Mouse (Mus musculus): ENCODE measurements around the gene 4930426L09Rik. TPM values are rescaled to one million over a fixed set of nuclear protein-coding genes. Genes with fewer than 3 reads are reported as not detected.

Gene 4930426L09Rik
- polyA plus RNA-seq, 1 experiment, result 1.4 TPM

DNA sequence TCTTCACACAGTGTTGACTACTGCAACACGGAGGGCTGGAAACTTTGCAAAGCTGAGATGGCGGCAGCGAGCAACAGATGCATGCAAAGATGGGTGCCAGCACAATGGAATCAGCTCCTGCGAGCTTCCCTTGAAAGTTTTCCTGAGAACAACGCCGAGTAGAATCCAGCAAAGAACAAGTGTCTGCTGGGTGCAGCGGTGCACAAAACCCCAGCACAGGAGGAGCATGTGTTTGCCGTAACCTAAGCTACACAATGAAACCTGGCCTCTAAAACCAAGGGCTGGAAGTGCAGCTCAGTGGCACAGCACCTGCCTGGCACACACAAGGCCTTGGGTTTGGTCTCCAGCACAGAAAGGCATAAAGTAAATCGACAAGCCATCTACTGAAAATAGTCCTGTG lies 40.1 kb upstream of the 4930426L09Rik start:
- no peak for TF ChIP-seq POLR2A (IDR thresholded peaks at IDR 0.05; ENCODE audit: extremely low read depth, insufficient read depth, low read length)
- Histone ChIP-seq H3K4me3 (ENCODE audit: insufficient read depth, low read length) (no peak overlapping the region), H3K27ac (ENCODE audit: insufficient read depth, low read length) (no peak overlapping the region), H3K4me1 (ENCODE audit: control insufficient read depth, insufficient read depth, low read length) (peaks cover 11% of the 10 kb centered on the region; the same call in 1 of the 2 replicates)

DNA sequence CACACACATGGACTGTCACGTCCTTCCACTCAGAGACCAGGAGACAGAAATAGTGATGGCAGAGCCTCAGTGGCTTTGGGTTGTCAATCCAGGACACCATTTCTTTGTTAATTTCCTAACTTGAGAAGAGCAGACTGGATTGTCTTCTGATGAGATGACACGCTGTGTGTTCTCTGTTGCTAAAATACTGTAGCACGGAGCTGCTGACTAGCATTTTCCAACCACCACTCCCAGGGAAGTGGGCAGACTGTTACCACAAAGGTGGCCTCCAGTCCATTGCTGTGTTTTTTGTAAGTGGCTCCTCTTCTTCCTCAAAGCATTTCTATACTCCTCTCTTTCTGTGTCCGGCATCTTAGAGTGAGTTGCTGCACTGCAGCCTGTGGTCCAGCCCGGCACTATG lies 39.6 kb upstream of the 4930426L09Rik start:
- Histone ChIP-seq H3K27ac (ENCODE audit: insufficient read depth, low read length) (no peak overlapping the region), H3K4me3 (ENCODE audit: insufficient read depth, low read length) (no peak overlapping the region), H3K4me1 (ENCODE audit: control insufficient read depth, insufficient read depth, low read length) (peaks cover 8% of the 10 kb centered on the region; the same call in 1 of the 2 replicates)
- no peak for TF ChIP-seq POLR2A (IDR thresholded peaks at IDR 0.05; ENCODE audit: extremely low read depth, insufficient read depth, low read length)
- TF ChIP-seq CTCF (IDR thresholded peaks at IDR 0.05; ENCODE audit: extremely low read depth, insufficient read depth, low read length), result no peak

DNA sequence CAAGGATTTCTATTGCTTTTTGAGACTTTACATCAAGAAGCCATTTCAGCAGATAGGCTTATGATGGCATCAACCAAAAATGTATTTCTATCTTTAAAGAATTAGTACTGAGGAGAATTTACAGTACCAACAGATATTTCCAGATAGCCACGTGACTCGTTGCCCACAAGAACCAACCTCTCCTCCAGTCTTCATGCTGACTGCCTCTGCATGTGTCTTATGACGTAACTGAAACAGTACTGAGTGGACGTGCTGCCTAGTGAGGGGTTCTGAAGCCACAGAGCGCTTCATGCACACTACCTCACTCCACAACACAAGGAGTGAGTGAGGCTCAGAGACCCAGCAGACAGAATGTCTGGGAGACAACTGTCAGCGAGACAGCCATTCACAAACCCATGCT lies 39.1 kb upstream of the 4930426L09Rik start:
- Histone ChIP-seq H3K4me1 (ENCODE audit: control insufficient read depth, insufficient read depth, low read length) (peaks cover 6% of the 10 kb centered on the region; the same call in 1 of the 2 replicates), H3K27ac (ENCODE audit: insufficient read depth, low read length) (no peak overlapping the region)
- TF ChIP-seq POLR2A (IDR thresholded peaks at IDR 0.05; ENCODE audit: extremely low read depth, insufficient read depth, low read length) (no peak), CTCF (IDR thresholded peaks at IDR 0.05; ENCODE audit: extremely low read depth, insufficient read depth, low read length) (no peak)

DNA sequence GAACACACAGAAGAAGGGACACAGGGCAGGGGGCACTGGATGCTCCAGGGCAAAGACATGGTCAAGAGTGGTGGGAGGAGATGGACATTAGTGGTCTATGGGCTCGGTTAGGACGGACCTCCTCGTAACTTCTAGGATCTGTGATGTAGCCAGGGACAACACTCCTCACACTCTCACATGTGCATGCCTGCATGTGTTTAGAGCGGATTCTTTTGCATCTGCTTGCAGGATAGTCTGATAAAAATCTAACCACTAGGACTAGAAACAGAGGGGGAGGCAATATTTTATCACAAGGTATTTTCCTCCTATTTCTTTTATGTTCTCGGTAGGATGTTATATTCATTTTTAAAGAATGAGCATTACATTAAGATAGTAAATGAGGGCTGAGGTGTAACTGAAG lies 38.6 kb upstream of the 4930426L09Rik start:
- Histone ChIP-seq H3K27ac (ENCODE audit: insufficient read depth, low read length) (no peak overlapping the region), H3K4me1 (ENCODE audit: control insufficient read depth, insufficient read depth, low read length) (peaks cover 6% of the 10 kb centered on the region; the same call in 1 of the 2 replicates), H3K4me3 (ENCODE audit: insufficient read depth, low read length) (no peak overlapping the region)
- TF ChIP-seq POLR2A (IDR thresholded peaks at IDR 0.05; ENCODE audit: extremely low read depth, insufficient read depth, low read length) (no peak), CTCF (IDR thresholded peaks at IDR 0.05; ENCODE audit: extremely low read depth, insufficient read depth, low read length) (no peak)

More for the DNA sequence above, 39.1 kb upstream of the 4930426L09Rik start:
- H3K4me3 ChIP-seq (ENCODE audit: insufficient read depth, low read length), result no peak overlapping the region

DNA sequence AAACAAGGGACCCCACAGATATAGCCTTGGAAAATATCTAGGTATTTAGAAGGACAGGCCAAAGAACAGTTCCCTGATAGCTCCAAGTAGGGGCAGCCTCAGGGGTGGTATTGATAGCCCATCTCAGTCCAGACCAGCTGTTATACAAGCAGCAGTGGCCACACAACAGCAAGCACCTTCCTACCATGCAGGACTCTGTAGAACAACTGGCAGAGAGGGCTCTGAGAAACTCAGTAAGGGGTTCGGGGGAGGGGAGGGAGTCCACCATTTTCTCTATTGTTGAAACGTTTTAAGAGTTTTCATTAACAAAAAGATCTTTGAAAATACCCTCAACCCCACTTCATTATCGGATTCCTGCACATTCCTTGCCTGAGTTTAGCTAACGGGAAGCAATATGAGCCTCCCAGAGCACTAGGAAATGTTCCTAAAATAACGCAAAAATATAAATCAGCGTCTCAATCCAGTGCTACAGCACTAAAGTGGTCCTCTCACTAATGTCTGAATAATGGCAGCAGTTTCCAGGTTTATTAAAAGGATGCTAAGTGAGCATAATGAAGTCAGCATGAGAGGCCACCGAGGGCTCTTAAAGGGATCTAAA lies 37.7 kb upstream of the 4930426L09Rik start:
- no peak for TF ChIP-seq POLR2A (IDR thresholded peaks at IDR 0.05; ENCODE audit: extremely low read depth, insufficient read depth, low read length)
- no peak for TF ChIP-seq CTCF (IDR thresholded peaks at IDR 0.05; ENCODE audit: extremely low read depth, insufficient read depth, low read length)
- Histone ChIP-seq H3K27ac (ENCODE audit: insufficient read depth, low read length) (no peak overlapping the region), H3K4me3 (ENCODE audit: insufficient read depth, low read length) (no peak overlapping the region), H3K4me1 (ENCODE audit: control insufficient read depth, insufficient read depth, low read length) (peaks cover 6% of the 10 kb centered on the region; the same call in 1 of the 2 replicates)

DNA sequence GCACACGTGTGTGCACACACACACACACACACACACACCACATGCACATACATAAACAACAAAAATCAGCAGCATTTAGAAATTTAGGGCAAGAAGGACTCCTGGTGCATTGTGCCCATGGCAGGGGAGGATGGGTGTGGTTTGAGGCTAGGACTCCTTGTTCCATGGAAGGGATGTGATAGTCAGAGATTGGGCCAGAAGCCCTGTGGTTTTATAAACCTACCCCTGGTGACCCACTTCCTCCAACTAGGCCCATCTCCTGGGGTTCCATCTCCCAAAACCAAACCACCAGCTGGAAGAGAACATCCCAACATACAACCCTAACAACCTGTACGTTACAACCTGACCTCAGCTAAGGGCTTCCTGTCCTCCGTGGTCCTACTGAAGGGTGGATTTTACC lies 35.6 kb upstream of the 4930426L09Rik start:
- Histone ChIP-seq H3K4me3 (ENCODE audit: insufficient read depth, low read length) (no peak overlapping the region), H3K27ac (ENCODE audit: insufficient read depth, low read length) (no peak overlapping the region), H3K4me1 (ENCODE audit: control insufficient read depth, insufficient read depth, low read length) (peaks cover under 1% of the 10 kb centered on the region; the same call in 1 of the 2 replicates)
- TF ChIP-seq POLR2A (IDR thresholded peaks at IDR 0.05; ENCODE audit: extremely low read depth, insufficient read depth, low read length) (no peak), CTCF (IDR thresholded peaks at IDR 0.05; ENCODE audit: extremely low read depth, insufficient read depth, low read length) (no peak)

DNA sequence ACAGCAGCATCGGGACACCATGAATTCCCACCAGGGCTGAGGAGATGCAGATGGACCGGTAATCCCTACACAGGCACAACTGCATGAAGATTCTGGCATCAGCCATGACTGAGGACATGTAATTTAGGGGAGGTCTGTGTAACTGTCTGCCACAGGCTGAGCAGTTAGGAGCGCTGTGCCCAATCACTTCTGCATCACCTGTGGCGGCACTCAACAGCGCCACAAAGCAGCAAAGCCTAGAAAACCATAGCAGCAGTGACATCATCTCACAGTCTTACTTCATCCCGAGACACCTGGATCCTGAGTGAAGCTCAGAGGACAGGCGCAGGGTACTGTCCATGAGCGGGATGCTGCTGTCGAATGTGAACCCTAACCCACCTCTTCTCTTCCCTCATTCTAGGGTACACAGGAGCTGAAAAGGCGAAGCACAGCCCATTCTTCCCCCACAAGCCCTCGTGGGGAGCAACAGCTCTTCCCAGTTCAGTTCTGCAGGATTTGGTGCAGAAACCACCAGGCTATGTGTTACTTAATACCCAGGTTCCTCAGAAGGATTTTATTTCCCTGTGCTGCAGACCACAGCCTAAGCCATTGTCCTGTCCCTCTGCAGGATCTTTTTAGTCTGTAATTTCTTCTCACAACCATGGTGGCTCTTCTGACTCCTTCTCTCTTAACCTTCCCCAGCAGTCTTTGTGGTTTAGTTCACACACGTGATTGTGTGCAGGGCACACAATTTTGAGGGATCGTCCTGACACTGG lies 34.7 kb upstream of the 4930426L09Rik start:
- Histone ChIP-seq H3K4me1 (ENCODE audit: control insufficient read depth, insufficient read depth, low read length) (no peaks in the 10 kb centered on the region), H3K4me3 (ENCODE audit: insufficient read depth, low read length) (no peak overlapping the region), H3K27ac (ENCODE audit: insufficient read depth, low read length) (no peak overlapping the region)
- TF ChIP-seq CTCF (IDR thresholded peaks at IDR 0.05; ENCODE audit: extremely low read depth, insufficient read depth, low read length), result no peak
- TF ChIP-seq POLR2A (IDR thresholded peaks at IDR 0.05; ENCODE audit: extremely low read depth, insufficient read depth, low read length), result no peak

DNA sequence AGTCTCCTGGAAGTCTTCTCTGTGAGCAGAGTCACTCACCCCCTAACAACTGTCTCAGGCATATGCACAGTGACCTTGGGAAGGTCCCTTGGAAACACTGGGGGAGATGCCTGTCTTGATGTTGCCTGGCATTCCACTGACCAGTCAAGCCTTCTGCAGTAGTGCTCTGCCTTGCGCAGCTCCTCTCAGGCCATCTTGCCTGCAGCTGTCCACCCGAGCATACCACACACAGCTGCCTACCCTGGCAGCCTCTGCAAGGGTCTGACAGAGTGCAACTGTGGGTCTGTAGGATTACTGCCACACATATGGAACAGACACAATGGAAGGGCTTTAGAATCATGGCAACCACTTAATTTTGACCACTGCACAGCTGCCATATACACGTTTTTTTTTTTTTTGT lies 33.0 kb upstream of the 4930426L09Rik start:
- no peaks in the 10 kb centered on the region for H3K4me1 ChIP-seq (ENCODE audit: control insufficient read depth, insufficient read depth, low read length)
- no peak for TF ChIP-seq POLR2A (IDR thresholded peaks at IDR 0.05; ENCODE audit: extremely low read depth, insufficient read depth, low read length)
- no peak overlapping the region for H3K4me3 ChIP-seq (ENCODE audit: insufficient read depth, low read length)
- H3K27ac ChIP-seq (ENCODE audit: insufficient read depth, low read length), result no peak overlapping the region

DNA sequence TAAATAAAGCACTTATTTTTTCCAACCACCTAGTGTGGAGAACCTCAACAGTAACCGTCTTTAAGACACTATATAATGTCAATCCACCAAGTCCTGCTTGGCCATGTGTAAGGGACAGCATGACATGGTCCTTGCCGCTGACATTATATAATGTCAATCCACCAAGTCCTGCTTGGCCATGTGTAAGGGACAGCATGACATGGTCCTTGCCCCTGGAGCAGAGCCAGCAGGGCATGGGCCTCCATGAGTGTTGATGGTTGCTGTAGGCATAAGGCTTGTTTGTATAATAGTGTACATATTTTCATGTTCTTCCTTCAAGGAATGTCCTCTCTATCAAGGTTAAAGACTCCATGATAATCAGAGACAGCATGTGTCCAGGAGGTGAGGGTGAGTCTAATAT lies 32.2 kb upstream of the 4930426L09Rik start:
- H3K27ac ChIP-seq (ENCODE audit: insufficient read depth, low read length), result no peak overlapping the region
- H3K4me3 ChIP-seq (ENCODE audit: insufficient read depth, low read length), result no peak overlapping the region

DNA sequence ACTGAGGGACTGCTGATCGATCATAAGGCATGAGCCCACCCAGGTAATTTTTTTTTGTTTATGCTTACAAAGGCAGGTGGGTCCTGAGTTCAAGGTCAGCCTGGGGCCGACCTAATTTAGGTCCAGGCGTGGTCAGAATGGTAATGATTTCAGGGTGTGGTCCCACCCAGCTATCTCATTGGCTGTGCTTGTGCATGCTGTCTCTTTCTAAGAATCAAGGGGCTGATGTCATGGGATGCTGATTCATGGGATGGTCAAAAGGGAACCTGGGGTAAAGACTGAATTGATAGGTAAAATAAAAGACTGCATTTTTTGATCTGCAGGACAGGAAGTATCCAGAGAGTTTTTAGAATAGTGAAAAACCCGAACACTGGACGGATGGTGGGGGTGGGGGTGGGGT lies 31.6 kb upstream of the 4930426L09Rik start:
- TF ChIP-seq CTCF (IDR thresholded peaks at IDR 0.05; ENCODE audit: extremely low read depth, insufficient read depth, low read length), result no peak
- no peak for TF ChIP-seq POLR2A (IDR thresholded peaks at IDR 0.05; ENCODE audit: extremely low read depth, insufficient read depth, low read length)
- H3K4me1 ChIP-seq (ENCODE audit: control insufficient read depth, insufficient read depth, low read length), result no peaks in the 10 kb centered on the region
- no peak overlapping the region for H3K27ac ChIP-seq (ENCODE audit: insufficient read depth, low read length)
- H3K4me3 ChIP-seq (ENCODE audit: insufficient read depth, low read length), result no peak overlapping the region

More for the DNA sequence above, 32.2 kb upstream of the 4930426L09Rik start:
- TF ChIP-seq CTCF (IDR thresholded peaks at IDR 0.05; ENCODE audit: extremely low read depth, insufficient read depth, low read length) (no peak), POLR2A (IDR thresholded peaks at IDR 0.05; ENCODE audit: extremely low read depth, insufficient read depth, low read length) (no peak)
- H3K4me1 ChIP-seq (ENCODE audit: control insufficient read depth, insufficient read depth, low read length), result no peaks in the 10 kb centered on the region

All from cortical plate, adult 2 months (tissue).